Mouse (Mus musculus) lung, postnatal 25 days (tissue): Measurements from ENCODE around the gene 2210408I21Rik.

Experiments
- DNase-seq: peaks from one replicate; pipeline ENCODE4 v3.0.0; 2022; ENCODE audit warnings: low spot score

The 2210408I21Rik gene

DNA sequence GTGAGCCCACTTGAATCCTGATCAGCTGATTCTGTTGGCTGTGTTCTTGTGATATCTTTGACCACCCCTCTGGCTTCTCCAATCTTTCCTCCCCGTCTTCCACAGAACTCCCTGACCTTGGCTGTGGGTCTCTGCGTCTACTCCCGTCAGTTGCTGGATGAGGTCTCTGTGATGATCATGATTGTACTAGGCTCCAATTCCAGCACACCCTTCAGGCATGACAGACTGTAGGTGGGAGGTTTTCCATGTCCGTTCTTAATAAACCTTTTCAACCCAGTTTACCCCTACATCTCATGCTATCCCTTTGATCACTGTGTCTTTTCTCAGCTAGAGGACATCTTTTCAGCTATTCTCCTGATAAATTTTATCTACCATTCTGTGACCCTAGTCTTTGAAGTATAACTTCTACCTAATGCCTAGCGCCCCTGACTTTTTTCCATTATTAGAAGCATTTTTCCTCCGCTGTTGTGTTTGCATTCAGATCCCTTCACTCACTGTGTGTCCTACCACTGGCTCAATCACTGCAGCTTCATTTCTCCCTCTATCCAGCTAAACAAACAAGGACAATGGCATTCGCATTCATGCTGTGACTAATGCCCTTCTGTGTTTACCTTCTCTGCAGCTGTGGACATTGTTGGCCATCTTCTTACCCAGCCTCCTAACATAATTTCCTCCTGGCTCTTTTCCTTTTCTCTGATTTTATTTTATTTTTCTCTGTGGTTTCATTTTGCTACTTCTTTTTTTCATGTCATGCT lies 143.5 kb downstream of the 2210408I21Rik start:
- no peak for DNase-seq

DNA sequence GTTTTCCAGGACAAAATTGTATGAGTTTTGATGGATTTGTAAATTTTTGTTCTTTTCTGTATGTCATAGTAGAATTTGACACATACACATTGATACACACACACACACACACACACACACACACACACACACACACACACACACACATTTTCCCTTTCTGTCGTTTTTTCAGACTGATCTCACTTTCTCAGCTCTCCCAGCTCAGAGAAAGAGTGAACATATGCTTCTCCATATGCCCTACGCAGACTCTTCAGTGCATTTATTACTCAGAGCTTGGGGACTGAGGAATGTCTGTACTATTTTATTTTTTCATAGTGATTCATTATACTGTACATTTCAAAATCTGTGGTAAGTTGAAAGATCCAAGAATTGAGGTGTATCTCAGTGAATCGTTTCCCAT lies 160.2 kb downstream of the 2210408I21Rik start:
- no peak for DNase-seq

DNA sequence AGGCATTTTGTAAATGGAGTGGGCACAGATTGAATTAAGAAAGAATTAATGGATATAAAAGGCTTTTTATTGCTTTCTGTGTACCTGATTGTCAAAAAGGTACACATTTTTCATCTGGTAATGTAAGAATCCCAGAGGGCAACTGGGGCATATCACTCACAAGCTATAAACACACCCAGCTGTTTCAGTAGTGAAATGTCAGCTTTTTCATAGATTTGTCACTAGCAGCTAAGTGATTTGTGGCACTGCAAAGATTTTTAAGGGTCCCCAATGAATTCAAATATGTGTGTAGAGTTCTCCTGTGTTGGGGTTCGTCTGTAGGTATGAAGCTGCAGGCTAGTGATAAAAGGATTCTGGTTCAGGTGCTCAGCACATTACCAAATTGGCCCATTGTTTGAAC lies 188.8 kb downstream of the 2210408I21Rik start:
- DNase-seq: no peak

DNA sequence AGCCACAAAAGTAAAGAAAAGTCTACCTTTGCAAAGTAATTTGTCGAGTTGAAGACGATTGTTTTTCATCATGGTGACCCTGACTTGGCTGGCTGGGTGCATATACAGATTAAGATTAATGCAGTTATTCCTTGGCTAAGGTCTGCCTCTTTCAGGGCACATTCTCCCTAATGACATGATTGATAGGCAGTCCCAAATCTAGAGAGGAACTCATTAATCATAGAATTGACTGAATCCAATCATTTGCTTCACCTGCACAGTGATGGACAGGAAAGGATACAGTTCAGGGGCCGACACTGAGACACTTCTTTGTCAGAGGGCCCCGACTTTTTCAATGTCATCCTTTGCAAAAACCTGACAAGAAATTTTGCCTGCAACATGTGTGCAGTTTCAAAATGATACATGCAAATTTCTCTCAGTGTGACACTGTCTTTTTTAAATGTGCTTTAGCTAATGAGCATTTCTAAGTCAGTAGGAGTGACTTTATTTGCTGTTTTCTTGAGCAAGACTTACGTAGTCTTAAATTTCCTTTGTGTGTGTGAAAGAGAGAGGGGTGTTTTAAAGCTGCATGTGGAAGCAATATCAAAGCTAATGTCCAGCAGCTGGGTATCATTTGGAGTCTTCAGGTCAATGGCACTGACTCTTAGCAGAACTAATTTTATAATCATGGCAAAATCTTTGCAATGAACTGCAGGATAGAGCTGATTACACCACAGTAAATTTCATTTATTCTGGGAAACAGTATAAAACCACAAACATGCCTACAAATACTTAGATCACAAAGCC lies 191.0 kb downstream of the 2210408I21Rik start:
- no peak for DNase-seq

DNA sequence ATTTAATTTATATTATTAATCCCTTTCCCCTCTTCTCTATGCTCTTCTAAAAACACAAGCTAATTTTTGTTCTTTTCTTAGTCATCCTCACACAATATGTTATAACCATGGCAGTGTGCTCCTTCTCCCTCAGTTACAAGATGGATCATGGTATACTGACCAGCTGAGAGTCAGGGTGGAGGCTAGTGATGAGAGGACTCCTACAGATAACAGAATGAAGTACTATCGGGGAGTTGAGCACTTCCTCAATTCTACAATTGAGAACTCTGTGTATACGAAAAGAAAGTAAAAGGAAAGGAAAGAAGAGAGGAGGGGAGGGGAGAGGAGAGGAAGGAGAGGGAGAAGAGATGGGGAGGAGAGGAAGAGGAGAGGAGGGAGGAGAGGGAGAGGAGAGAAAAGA lies 206.8 kb downstream of the 2210408I21Rik start:
- no peak for DNase-seq

DNA sequence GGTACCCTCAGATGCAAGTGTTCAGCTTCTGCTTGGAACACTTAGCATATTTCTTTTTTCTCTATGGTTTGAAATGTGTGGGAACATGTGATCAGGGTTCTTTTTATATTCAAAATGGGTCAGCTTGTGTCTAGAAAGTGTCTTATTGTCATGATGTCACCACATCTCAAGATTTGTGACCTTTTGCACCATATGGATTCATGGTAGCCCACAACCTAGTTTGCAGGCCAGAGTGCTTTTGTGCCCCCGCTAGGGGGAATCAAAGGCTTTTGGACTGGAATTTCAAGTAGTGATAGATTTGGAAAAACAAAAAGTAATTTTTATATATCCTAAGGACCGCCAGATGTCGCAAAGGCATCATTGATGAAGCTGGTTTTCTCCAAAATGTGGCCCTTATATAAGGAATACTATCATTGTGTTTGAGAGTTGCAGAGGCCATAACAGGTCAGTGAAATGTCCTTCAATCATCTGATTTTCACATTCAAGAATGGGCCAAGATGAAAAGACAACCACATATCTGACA lies 250.2 kb downstream of the 2210408I21Rik start:
- no peak for DNase-seq

DNA sequence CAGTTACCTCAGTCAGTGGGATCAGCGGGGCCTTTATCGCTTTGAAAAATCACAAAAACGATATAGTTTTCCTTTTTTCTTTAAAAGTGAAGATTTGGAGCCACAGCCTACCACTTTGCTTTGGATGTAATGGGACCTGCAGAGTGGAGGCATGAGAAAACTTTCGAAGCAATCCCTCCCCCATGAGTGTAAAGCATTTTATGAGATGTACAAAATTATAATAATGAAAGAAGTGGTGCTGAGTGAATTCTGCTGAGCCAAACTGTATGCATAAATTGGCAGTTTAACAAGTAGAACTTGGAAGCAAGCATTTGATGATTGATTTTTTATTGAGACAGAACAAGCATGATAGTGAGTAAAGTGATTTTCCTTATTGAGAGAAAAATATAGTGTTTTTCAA lies 250.7 kb downstream of the 2210408I21Rik start:
- no peak for DNase-seq

DNA sequence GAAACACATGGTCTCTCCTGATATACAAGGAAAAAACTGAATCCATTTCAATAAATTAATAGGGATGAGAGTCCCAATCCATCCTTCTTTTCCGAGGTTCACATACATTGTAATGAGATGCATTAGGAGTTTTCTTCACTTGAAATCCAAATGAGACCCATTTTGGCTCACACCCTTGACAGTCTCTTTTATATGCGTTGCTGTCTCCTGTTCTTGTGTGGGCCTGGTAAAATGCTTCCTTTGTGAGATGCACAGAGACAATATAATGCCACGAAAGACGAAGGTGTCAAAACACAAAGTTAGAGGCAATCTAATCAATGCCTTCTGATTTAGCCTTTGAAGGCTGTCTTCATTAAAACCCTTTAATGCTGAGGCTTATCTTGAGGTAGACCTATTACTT lies 252.8 kb downstream of the 2210408I21Rik start:
- no peak for DNase-seq

DNA sequence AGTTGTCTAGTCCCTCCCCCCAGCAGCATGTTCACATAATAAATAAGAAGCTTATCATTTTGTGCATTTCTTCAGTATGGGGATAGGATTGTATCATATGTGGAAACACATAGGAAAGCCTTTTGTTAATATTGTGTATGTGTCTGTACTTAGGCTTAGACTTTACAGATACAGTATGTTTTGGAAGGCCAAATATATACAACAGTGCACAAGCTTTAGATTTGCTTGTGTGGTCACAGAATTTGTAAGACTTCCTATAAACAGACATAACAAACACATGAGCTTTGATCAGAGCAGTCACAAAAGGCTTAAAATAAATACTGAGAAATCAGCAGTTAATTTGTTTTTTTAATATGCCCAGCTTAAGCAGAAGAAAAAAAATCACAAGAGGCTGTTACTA lies 253.9 kb downstream of the 2210408I21Rik start:
- DNase-seq: no peak

DNA sequence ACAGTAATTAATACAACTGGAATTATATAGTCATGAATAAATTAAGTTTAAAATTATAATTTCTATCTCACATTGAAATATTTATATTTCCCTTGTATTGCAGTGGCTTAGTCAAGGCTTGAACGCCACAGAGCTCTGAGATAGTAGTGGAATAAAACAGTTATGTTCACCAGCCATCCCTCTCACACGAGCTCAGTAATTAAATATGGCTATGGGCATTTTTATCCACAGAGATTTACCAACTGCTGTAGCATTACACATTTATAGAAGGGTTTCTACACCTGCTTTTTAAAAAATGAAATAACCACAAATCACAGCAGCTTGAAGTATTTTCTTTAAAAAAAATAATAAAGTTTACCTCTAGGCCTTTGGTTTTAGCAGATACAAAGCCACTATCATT lies 261.0 kb downstream of the 2210408I21Rik start:
- DNase-seq: no peak

DNA sequence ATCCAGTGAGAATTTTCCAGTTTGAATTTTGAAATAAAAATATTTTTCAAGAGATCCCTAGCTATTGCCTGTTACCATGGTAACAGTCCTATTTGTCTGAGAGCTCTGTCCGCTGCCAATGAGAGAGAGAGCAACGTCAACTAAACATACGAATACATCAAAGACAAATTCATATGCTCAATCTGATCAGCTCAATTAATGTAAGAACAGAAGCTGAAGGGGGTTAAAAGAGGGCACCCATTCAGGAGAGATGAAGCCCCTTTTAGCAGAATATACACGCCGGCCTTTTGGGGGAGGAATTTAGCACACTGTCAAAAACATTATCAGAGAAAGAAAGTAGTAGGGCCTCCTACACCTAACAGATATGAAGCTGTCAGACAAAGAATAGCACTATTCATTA lies 261.6 kb downstream of the 2210408I21Rik start:
- DNase-seq: no peak

DNA sequence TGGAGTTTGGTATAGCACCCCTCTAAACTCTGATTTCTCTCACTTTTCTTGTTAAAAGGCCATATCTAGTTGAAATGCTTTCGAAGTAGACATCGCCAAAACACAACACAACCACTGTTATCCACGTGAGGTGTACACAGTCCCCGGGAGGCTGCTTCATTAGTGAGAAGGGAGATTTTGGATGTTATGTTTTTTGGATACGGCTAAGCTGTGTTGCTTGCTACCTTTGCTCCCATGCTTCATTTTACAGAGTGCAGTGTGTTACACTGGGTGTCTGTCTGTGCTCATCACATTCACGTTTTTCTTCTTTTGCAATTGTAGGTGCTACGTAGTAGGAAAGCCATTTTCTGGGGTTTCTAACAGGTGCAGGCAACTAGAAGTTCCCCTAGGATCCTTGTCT lies 262.3 kb downstream of the 2210408I21Rik start:
- no peak for DNase-seq

DNA sequence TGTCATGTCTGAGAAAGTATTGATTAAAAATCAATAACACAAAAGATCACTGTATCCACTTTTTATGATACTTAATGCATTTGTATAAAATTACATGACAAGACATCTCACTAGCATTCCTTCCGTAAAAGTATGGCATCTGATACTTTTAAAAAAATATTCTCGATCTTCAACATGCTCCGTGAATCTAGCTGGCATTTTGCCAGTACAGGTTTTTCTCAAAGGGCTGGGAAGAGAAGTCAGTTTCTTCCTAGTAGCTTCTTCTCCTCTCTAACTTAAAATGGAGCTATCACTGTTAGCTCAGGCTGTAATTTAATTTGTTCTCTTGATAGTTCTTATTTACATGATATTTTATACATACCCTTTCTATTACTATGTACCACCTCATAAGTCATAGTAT lies 263.1 kb downstream of the 2210408I21Rik start:
- no peak for DNase-seq

DNA sequence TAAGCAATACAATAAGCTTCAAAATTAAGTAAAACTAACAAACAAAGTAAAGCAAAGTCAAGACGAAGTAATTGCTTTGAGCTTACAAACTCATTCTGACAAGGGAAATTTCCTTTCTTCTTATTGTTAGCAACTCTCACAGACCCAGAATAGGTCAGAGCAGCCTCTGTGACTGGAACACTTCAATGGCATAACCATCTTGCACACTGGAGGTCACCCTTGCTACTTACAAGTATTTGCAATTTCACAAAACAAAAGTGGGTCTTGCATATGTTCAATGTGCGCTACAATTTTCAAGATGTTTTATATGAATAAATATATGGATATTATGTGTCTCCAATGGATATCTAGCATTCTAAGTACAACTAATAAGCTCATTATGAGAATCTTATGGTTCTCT lies 265.4 kb downstream of the 2210408I21Rik start:
- no peak for DNase-seq

DNA sequence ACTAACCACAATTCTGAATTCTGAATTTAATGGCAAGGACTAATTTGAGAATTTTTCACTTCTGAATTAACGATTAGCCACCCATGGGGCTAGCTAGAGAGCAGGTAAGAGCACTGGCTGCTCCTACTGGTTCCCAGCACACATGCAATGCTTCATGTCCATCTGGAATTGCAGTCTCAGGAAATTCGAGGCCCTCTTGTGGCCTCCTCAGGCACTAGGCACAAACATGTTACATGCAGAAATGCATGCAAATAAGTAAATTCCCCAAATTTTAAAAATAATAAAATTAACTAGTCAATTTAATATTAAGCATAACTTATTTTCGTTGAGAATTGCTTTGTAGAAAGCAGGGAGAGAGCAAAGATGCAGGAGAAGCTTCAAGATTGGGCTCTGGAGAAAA lies 273.2 kb downstream of the 2210408I21Rik start:
- DNase-seq: no peak

DNA sequence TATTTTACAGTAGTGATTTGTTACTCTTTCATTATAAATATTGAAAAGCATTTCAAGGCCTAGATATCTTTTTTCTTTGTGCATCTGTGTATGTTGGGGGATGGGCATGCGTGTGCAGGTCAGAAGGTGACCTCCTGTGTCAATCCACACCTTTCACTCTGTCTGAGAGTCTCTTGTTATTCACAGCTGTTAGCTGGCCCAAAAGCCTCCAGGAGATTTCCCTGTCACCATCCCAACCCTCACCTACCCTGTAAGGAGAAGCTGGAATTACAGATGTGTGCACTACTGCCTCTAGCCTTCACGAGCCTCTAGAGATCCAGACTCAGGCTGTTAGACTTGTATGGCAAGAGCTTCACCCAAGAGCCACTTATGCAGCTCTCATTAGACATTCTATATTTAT lies 274.5 kb downstream of the 2210408I21Rik start:
- no peak for DNase-seq

DNA sequence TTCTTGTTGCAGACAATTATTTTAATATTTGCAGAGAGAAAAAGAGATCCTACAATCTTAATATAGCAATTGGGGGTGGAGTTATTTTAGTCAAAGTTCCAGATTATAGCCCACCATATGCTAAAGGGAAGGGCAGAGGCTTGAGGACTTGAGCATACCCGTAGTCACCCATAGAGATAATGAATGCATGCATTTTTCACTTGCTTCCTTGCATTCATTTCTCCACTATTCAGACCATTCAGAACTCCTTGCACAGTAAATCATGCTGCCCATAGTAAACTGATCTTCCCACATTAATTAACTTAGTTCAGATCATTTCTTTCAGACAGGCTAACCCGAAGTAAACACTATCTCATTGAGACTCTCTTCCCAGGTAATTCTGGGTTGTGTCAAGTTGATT lies 277.5 kb downstream of the 2210408I21Rik start:
- DNase-seq: no peak

DNA sequence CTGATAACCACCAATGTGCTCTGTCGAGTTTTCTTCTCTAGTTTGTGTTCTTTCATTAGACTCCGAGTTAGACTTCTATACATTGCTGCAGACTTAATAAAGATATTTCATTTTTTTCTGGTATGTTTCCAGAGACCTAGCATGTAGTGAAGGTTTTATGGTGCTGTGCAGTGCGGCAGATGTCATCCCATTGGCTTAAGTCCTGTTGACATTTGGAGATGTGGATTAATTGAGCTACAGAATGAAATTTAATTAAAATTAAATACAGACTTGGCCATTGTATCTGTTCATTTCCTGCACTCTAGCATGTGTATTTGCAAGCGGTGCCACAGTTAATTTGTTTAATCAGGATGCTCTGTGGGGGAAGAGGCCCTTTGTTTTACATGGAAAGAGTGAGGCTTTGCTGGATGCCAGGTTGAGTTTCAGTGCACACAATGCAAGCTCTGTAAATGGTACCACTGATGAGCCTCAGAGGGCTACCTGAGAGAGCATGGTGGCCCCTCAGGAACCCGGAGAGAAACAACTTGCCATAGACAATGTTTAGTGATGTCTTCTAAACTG lies 314.7 kb downstream of the 2210408I21Rik start:
- no peak for DNase-seq

DNA sequence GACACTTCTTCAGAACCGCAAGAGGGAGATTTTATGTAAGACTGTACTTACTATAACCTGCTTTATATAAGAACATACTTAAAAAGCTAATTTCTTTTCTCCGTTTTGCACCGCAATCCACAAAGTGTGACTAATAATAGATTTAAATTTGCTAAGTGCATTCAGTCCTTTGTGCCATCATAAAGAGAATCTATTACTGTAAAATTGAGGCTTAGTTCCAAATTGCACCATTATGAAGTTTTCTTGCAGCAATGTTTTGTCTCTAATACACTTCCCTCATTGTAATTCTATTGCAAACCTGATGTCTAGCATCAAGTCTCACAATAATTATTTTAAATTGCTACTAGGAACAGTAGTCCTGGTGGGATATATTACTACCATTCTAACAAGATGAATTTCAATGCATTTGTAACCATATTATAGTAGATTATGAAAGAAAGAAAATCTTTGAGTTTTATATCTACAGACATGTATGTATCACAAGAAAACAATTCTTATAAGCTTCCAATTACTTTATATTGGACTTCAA lies 334.8 kb downstream of the 2210408I21Rik start:
- no peak for DNase-seq

DNA sequence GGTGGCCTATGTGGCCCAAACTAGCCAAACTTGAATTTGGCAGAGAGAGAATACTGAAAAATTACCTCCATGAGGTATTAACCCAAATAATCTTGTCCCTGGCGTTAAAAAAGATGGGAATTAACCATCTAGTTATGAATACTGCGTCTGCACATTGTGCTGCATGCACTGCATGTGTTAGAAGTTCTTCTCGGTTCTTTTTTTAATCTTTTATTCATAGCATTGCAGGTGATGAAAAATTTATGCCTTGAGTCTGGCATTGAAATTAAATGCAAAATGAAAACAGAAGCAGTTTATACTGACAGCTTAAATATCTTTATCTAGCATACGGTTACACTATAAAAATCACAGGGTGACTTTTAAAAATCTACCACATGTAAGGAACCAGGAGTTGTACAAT lies 341.1 kb downstream of the 2210408I21Rik start:
- DNase-seq: no peak

DNA sequence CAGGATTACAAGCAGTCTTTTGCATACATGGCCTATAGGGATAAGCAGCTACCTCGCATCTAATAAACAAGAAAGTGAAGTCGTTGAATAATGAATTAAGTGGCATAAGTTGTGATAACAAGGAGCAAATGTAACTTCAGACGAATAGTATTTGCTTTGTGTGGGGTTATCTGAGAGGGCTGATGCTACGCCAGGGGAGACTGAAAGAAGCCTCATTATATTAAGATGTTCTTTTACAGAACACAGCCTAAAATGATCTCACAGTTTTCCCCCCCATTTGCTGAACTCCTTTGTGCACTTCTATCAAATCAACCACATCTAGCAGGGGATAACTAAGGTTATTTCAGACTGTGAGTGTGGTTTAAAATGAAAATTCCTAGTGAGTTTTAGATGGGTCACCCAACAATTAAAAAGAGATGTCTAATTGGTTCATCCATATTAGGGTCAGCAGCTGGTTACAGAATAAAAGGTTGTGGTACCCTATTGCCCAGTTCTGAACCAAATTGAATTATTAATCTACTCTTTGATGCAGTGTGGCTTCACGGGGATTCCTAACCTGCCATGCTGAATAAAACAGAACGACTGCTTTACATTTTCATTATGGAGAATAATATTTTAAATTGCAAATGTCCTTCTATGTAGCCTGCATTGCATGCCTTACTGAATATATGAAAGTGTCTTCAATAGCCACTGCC lies 343.2 kb downstream of the 2210408I21Rik start:
- DNase-seq: no peak
